ENCODE assay signal across 10 mouse cellular contexts in the genomic region with DNA sequence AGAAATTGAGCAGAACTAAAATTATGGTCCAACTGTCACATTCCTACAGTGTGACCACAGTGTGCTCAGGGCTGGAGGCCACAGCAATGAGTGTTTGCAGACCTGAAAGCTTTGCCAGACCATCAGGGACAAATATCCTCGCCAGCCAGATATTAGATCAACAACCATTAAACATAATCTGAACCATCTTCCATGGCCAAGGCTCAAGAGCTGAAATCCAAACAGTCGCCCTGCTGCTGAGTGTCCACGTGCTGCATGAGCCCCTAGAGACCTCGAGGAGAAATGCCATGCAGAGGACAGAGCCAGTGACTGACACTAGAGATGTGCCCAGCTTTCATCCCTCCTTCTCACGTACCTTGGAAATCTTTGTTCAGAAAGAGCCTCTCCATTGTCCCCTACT.
DNase-seq lines count a peak whose midpoint lies in the region; TF ChIP-seq lines count a peak whose summit lies in the region.
"Had no signal": no experiment of that assay in that cellular context is flagged by ENCODE, and none has a peak within 500 bp of the region (broad histone marks: within the 10 kb centered on the region; RNA-seq: fewer than 3 reads in every experiment).

No protein-coding gene starts in this region.

- WGBS in cerebellum, adult 2 months, result 26% methylated on average over 5 of the region's 5 CpGs

- no peaks in the 10 kb centered on the region for H3K27me3 ChIP-seq in cerebellum, adult 2 months (ENCODE audit: control insufficient read depth, insufficient read depth, low read length)
- H3K27me3 ChIP-seq: kidney, embryonic 15.5 days had no signal

- H3K27ac ChIP-seq in gastrocnemius, adult 2 months, result peak overlapping the region; percentile 68
- no peak overlapping the region for H3K27ac ChIP-seq in cerebellum, adult 2 months (ENCODE audit: insufficient read depth, low read length)
- H3K27ac ChIP-seq: kidney, embryonic 15.5 days had no signal

- TF ChIP-seq CTCF in gastrocnemius, adult 2 months (IDR thresholded peaks at IDR 0.05), result no peak
- no peak for TF ChIP-seq CTCF in cerebellum, adult 2 months (IDR thresholded peaks at IDR 0.05; ENCODE audit: borderline replicate concordance, insufficient read depth, low read depth, low read length)

- H3K4me3 ChIP-seq in gastrocnemius, adult 2 months, result no peak overlapping the region
- H3K4me3 ChIP-seq in cerebellum, adult 2 months (replicated peaks; ENCODE audit: insufficient read depth, low read depth, low read length), result no peak overlapping the region
- H3K4me3 ChIP-seq: kidney, embryonic 15.5 days had no signal

- TF ChIP-seq POLR2A in cerebellum, adult 2 months (IDR thresholded peaks at IDR 0.05; ENCODE audit: borderline replicate concordance, insufficient read depth, low read length), result no peak

- DNase-seq in gastrocnemius, adult 18-20 months (ENCODE audit: low spot score), result peak; percentile 59
- DNase-seq in gastrocnemius, postnatal 10 days, result no peak
- DNase-seq in lung, adult 18-20 months, result peak; percentile 3 to 4
- DNase-seq in lung, postnatal 25 days (ENCODE audit: low spot score), result no peak
- peak; percentile 61 for DNase-seq in gastrocnemius, adult 2 months
- peak; percentile 17 for DNase-seq in lung, postnatal 14 days
- no peak for DNase-seq in cerebellum, postnatal 4 days (ENCODE audit: low spot score in 2 of 2)
- no peak for DNase-seq in cerebellum, adult 2 months
- DNase-seq: cerebellum, adult 11 months had no signal

- intact Hi-C loops in gastrocnemius, adult 2 months (cut with DNase I), result no loop called here

- no peaks in the 10 kb centered on the region for H3K4me1 ChIP-seq in cerebellum, adult 2 months (ENCODE audit: control insufficient read depth, insufficient read depth, low read length)
- H3K4me1 ChIP-seq: kidney, embryonic 15.5 days had no signal

Comparison
In these comparisons a context has a peak if more than half of its experiments do, and no peak if none do; other contexts are left out.
1. DNase-seq: peak in gastrocnemius, adult 18-20 months (single experiment), lung, adult 18-20 months (2 of 2), gastrocnemius, adult 2 months (single experiment) and lung, postnatal 14 days (single experiment); none in gastrocnemius, postnatal 10 days (single experiment), lung, postnatal 25 days (single experiment), cerebellum, postnatal 4 days (0 of 2) and cerebellum, adult 2 months (0 of 2).